24 mouse cellular contexts compared by ENCODE assay signal in genomic region chr5:136945084-136945483, GRCm38 (mm10). TPM values are rescaled to one million over a fixed set of nuclear protein-coding genes. Genes with fewer than 3 reads are reported as not detected.
A peak's percentile ranks its signal among the peaks of the same experiment; 100 is the strongest.
DNase-seq lines count a peak whose midpoint lies in the region; ATAC-seq and TF ChIP-seq lines count a peak whose summit lies in the region.
"Had no signal": no experiment of that assay in that cellular context is flagged by ENCODE, and none has a peak within 500 bp of the region (broad histone marks: within the 10 kb centered on the region; RNA-seq: fewer than 3 reads in every experiment).

No protein-coding gene starts in this region.

- peak overlapping the region; percentile 23; the same call in 1 of the 2 replicates for H3K27ac ChIP-seq in heart, adult 2 months
- no peak overlapping the region for H3K27ac ChIP-seq in heart, embryonic 10.5 days
- H3K27ac ChIP-seq in olfactory bulb, adult 2 months (ENCODE audit: insufficient read depth, low read depth, low read length) = 0 out of 2 replicates have a peak overlapping the region, but pooled peaks have one; percentile 35
- H3K27ac ChIP-seq: embryonic facial prominence, embryonic 10.5 days; embryonic facial prominence, embryonic 12.5 days; forebrain, embryonic 13.5 days; forebrain, embryonic 15.5 days had no signal

- H3K9me3 ChIP-seq in heart, embryonic 10.5 days = no peaks in the 10 kb centered on the region
- H3K9me3 ChIP-seq in E14TG2a.4 (ENCODE audit: low read length) = peaks cover 35% of the 10 kb centered on the region
- H3K9me3 ChIP-seq: embryonic facial prominence, embryonic 10.5 days; embryonic facial prominence, embryonic 12.5 days; forebrain, embryonic 13.5 days; forebrain, embryonic 15.5 days had no signal

- TF ChIP-seq EP300 in heart, adult 2 months (IDR thresholded peaks at IDR 0.05; ENCODE audit: insufficient read depth, low read depth, low read length) = no peak

- no peak overlapping the region for H3K9ac ChIP-seq in heart, adult 2 months (ENCODE audit: low read depth, low read length)
- H3K9ac ChIP-seq: embryonic facial prominence, embryonic 12.5 days; forebrain, embryonic 13.5 days; forebrain, embryonic 15.5 days had no signal

- H3K4me1 ChIP-seq in heart, adult 2 months (ENCODE audit: control insufficient read depth, insufficient read depth, low read length) = no peaks in the 10 kb centered on the region
- peaks cover 4% of the 10 kb centered on the region; the same call in 1 of the 2 replicates for H3K4me1 ChIP-seq in heart, embryonic 10.5 days
- H3K4me1 ChIP-seq in E14TG2a.4 (replicated peaks; ENCODE audit: low read depth, low read length) = peaks cover 63% of the 10 kb centered on the region
- peaks cover 12% of the 10 kb centered on the region for H3K4me1 ChIP-seq in olfactory bulb, adult 2 months (ENCODE audit: control insufficient read depth, insufficient read depth, low read length)
- H3K4me1 ChIP-seq: forebrain, embryonic 13.5 days; forebrain, embryonic 15.5 days had no signal

- intact Hi-C loops in heart, adult 2 months (cut with DNase I) = no loop called here

- no peaks in the 10 kb centered on the region for H3K36me3 ChIP-seq in heart, adult 2 months (ENCODE audit: control insufficient read depth, insufficient read depth, low read length)
- no peaks in the 10 kb centered on the region for H3K36me3 ChIP-seq in heart, embryonic 10.5 days
- H3K36me3 ChIP-seq in E14TG2a.4 (ENCODE audit: insufficient read depth, low read length) = peaks cover 64% of the 10 kb centered on the region
- H3K36me3 ChIP-seq: embryonic facial prominence, embryonic 10.5 days; embryonic facial prominence, embryonic 12.5 days; forebrain, embryonic 15.5 days had no signal

- no peaks in the 10 kb centered on the region for H3K79me2 ChIP-seq in heart, adult 2 months (replicated peaks; ENCODE audit: control insufficient read depth, insufficient read depth, low read length)

- TF ChIP-seq CTCF in heart, adult 2 months (IDR thresholded peaks at IDR 0.05) = no peak
- no peak for TF ChIP-seq CTCF in E14TG2a.4 (conservative IDR thresholded peaks at IDR 0.05; ENCODE audit: low read length)
- TF ChIP-seq CTCF in olfactory bulb, adult 2 months (IDR thresholded peaks at IDR 0.05; ENCODE audit: insufficient read depth, low read depth, low read length) = no peak

- TF ChIP-seq POLR2A in heart, adult 2 months (IDR thresholded peaks at IDR 0.05; ENCODE audit: insufficient read depth, low read depth, low read length) = no peak
- no peak for TF ChIP-seq POLR2A in olfactory bulb, adult 2 months (IDR thresholded peaks at IDR 0.05; ENCODE audit: insufficient read depth, low read depth, low read length)

- 62% methylated on average over 12 of the region's 12 CpGs for WGBS in heart, adult 2 months
- 73% methylated on average over 12 of the region's 12 CpGs for WGBS in heart, embryonic 10.5 days
- WGBS in olfactory bulb, adult 2 months = 42% methylated on average over 12 of the region's 12 CpGs

- ATAC-seq in frontal cortex, adult (ENCODE audit: low TSS enrichment) = peak; percentile 77; the same call in 1 of the 2 replicates
- ATAC-seq: CD4-positive, CD25-positive, alpha-beta regulatory T cell, adult 4 months; forebrain, embryonic 13.5 days; forebrain, embryonic 15.5 days had no signal

- no peak overlapping the region for H3K4me3 ChIP-seq in heart, adult 2 months
- no peak overlapping the region for H3K4me3 ChIP-seq in heart, embryonic 10.5 days
- 0 out of 2 replicates have a peak overlapping the region, but pooled peaks have one; percentile 23 for H3K4me3 ChIP-seq in E14TG2a.4 (replicated peaks; ENCODE audit: low read length)
- no peak overlapping the region for H3K4me3 ChIP-seq in olfactory bulb, adult 2 months (ENCODE audit: insufficient read depth, low read depth, low read length)
- H3K4me3 ChIP-seq: embryonic facial prominence, embryonic 10.5 days; embryonic facial prominence, embryonic 12.5 days; forebrain, embryonic 13.5 days; forebrain, embryonic 15.5 days had no signal

- DNase-seq in frontal cortex, postnatal 36 days (ENCODE audit: low spot score in 2 of 2) = no peak
- DNase-seq in heart, adult 2 months = no peak
- DNase-seq in heart, embryonic 10.5 days (ENCODE audit: low spot score) = no peak
- DNase-seq in thymus, postnatal 4 days = no peak
- no peak for DNase-seq in thymus, postnatal 25 days
- DNase-seq: adrenal gland, adult 2 months; adrenal gland, postnatal 10 days; adrenal gland, postnatal 25 days; B cell, adult 2 months; cerebellum, adult 11-12 months; cerebellum, adult 2 months; cerebellum, adult 9-10 months; cerebellum, postnatal 10 days; cerebellum, postnatal 25 days had no signal

- H3K27me3 ChIP-seq in heart, adult 2 months (ENCODE audit: control insufficient read depth, insufficient read depth, low read length) = no peaks in the 10 kb centered on the region
- H3K27me3 ChIP-seq in heart, embryonic 10.5 days (ENCODE audit: insufficient read depth, poor library complexity, severe bottlenecking) = no peaks in the 10 kb centered on the region
- H3K27me3 ChIP-seq in E14TG2a.4 (ENCODE audit: insufficient read depth, low read length) = no peaks in the 10 kb centered on the region
- H3K27me3 ChIP-seq: CH12.LX; embryonic facial prominence, embryonic 12.5 days; forebrain, embryonic 13.5 days; forebrain, embryonic 15.5 days had no signal

RNA-seq across cellular contexts. Expression of gene Fis1, which starts 8.0 kb away (rescaled TPM):
- total RNA-seq in heart, adult 2 months (2021) = 100 to 1,000 TPM; 176 to 197 TPM
- polyA plus RNA-seq in heart, adult 2 months (2012; rRNA removed) = 150 and 152 TPM in 2 replicates
- polyA plus RNA-seq in heart, embryonic 10.5 days (2016; fragmentation: Nextera tagmentation; extraction: Ambion mirVana) = 265 and 272 TPM in 2 replicates
- not detected in 2 replicates for polyA plus RNA-seq in olfactory bulb, adult 2 months (2012; ENCODE audit: insufficient read depth, insufficient read length, low replicate concordance, missing spikeins)

RNA-seq across cellular contexts. Expression of gene Cldn15, which starts 21.3 kb away (rescaled TPM):
- total RNA-seq in heart, adult 2 months (2021) = 1 to 10 TPM; 7.3 to 8.7 TPM
- 13.3 and 15.1 TPM in 2 replicates for polyA plus RNA-seq in heart, adult 2 months (2012; rRNA removed)
- 0.50 and 0.69 TPM in 2 replicates for polyA plus RNA-seq in heart, embryonic 10.5 days (2016; fragmentation: Nextera tagmentation; extraction: Ambion mirVana)
- not detected in 2 replicates for polyA plus RNA-seq in olfactory bulb, adult 2 months (2012; ENCODE audit: insufficient read depth, insufficient read length, low replicate concordance, missing spikeins)
- polyA plus RNA-seq: forebrain, embryonic 11.5 days had no signal

RNA-seq across cellular contexts. Expression of gene Ift22, which starts 37.1 kb away (rescaled TPM):
- total RNA-seq in heart, adult 2 months (2021) = 10 to 100 TPM in 1 of 2 experiments, 1 to 10 TPM in 1; 8.7 to 10.9 TPM
- polyA plus RNA-seq in heart, adult 2 months (2012; rRNA removed) = 7.2 and 7.8 TPM in 2 replicates
- 42.4 and 54.5 TPM in 2 replicates for polyA plus RNA-seq in heart, embryonic 10.5 days (2016; fragmentation: Nextera tagmentation; extraction: Ambion mirVana)
- not detected in 2 replicates for polyA plus RNA-seq in olfactory bulb, adult 2 months (2012; ENCODE audit: insufficient read depth, insufficient read length, low replicate concordance, missing spikeins)

RNA-seq across cellular contexts. Expression of gene Plod3, which starts 41.7 kb away (rescaled TPM):
- total RNA-seq in heart, adult 2 months (2021) = 10 to 100 TPM; 32.0 to 37.1 TPM
- polyA plus RNA-seq in heart, adult 2 months (2012; rRNA removed) = 30.3 and 30.8 TPM in 2 replicates
- 44.4 and 50.7 TPM in 2 replicates for polyA plus RNA-seq in heart, embryonic 10.5 days (2016; fragmentation: Nextera tagmentation; extraction: Ambion mirVana)
- polyA plus RNA-seq in olfactory bulb, adult 2 months (2012; ENCODE audit: insufficient read depth, insufficient read length, low replicate concordance, missing spikeins) = not detected in 2 replicates

RNA-seq across cellular contexts. Expression of gene Znhit1, which starts 42.7 kb away (rescaled TPM):
- 10 to 100 TPM; 65.5 to 70.1 TPM for total RNA-seq in heart, adult 2 months (2021)
- 53.6 and 58.4 TPM in 2 replicates for polyA plus RNA-seq in heart, adult 2 months (2012; rRNA removed)
- 92.7 and 103 TPM in 2 replicates for polyA plus RNA-seq in heart, embryonic 10.5 days (2016; fragmentation: Nextera tagmentation; extraction: Ambion mirVana)
- not detected in 2 replicates for polyA plus RNA-seq in olfactory bulb, adult 2 months (2012; ENCODE audit: insufficient read depth, insufficient read length, low replicate concordance, missing spikeins)
